Mouse (Mus musculus): Measurements from ENCODE around the gene Slc30a1. TPM values are rescaled to one million over a fixed set of nuclear protein-coding genes. Genes with fewer than 3 reads are reported as not detected.

Slc30a1 gene
- polyA plus RNA-seq, 1 experiment from 2014 or later = 2.6 TPM

- Histone ChIP-seq H3K4me3 (replicated peaks) (no peak overlapping the region), H3K36me3 (no peaks in the 10 kb centered on the region), H3K9ac (no peak overlapping the region), H3K4me1 (no peaks in the 10 kb centered on the region), H3K27me3 (no peaks in the 10 kb centered on the region), H3K9me3 (replicated peaks) (no peaks in the 10 kb centered on the region), H3K4me2 (no peak overlapping the region), H3K27ac (no peak overlapping the region)
- WGBS = 65% methylated on average over 2 of the region's 2 CpGs
- no peak for ATAC-seq (replicated peaks; ENCODE audit: low FRiP score)
Observed at GRCm38 (mm10) chr1:191950611-191951010, 44.0 kb downstream of the Slc30a1 start.

GRCm38 (mm10) chr1:191952733-191953335 is 46.3 kb downstream of the Slc30a1 start:
- WGBS = 90% methylated on average over 11 of the region's 11 CpGs
- Histone ChIP-seq H3K4me1 (peaks cover 10% of the 10 kb centered on the region), H3K4me2 (no peak overlapping the region), H3K36me3 (no peaks in the 10 kb centered on the region), H3K4me3 (replicated peaks) (no peak overlapping the region), H3K9ac (no peak overlapping the region), H3K27ac (no peak overlapping the region), H3K27me3 (no peaks in the 10 kb centered on the region), H3K9me3 (replicated peaks) (no peaks in the 10 kb centered on the region)
- no peak for ATAC-seq (replicated peaks; ENCODE audit: low FRiP score)

GRCm38 (mm10) chr1:191955101-191955500 is 48.5 kb downstream of the Slc30a1 start:
- peak overlapping the region; percentile 79 for H3K27ac ChIP-seq
- no peaks in the 10 kb centered on the region for H3K36me3 ChIP-seq
- H3K4me2 ChIP-seq = no peak overlapping the region
- no peaks in the 10 kb centered on the region for H3K27me3 ChIP-seq
- ATAC-seq (replicated peaks; ENCODE audit: low FRiP score) = 0 out of 2 replicates have a peak, but pooled peaks have one; percentile 19
- H3K9ac ChIP-seq = no peak overlapping the region
- 64% methylated on average over 3 of the region's 3 CpGs for WGBS
- peaks cover 10% of the 10 kb centered on the region for H3K4me1 ChIP-seq
- H3K9me3 ChIP-seq (replicated peaks) = no peaks in the 10 kb centered on the region
- no peak overlapping the region for H3K4me3 ChIP-seq (replicated peaks)

GRCm38 (mm10) chr1:191956261-191956660 is 49.7 kb downstream of the Slc30a1 start:
- Histone ChIP-seq H3K4me3 (replicated peaks) (no peak overlapping the region), H3K27ac (peak overlapping the region; percentile 79), H3K4me2 (peak overlapping the region; percentile 25), H3K27me3 (no peaks in the 10 kb centered on the region; the same call in 1 of the 2 replicates), H3K9me3 (replicated peaks) (no peaks in the 10 kb centered on the region), H3K36me3 (no peaks in the 10 kb centered on the region), H3K9ac (no peak overlapping the region), H3K4me1 (peaks cover 10% of the 10 kb centered on the region)
- peak; percentile 52; the same call in 1 of the 2 replicates for ATAC-seq (replicated peaks; ENCODE audit: low FRiP score)
- WGBS = 75% methylated on average over 3 of the region's 3 CpGs

- H3K9ac ChIP-seq = no peak overlapping the region
- H3K27me3 ChIP-seq = no peaks in the 10 kb centered on the region; the same call in 1 of the 2 replicates
- ATAC-seq (replicated peaks; ENCODE audit: low FRiP score) = peak; percentile 61; the same call in 1 of the 2 replicates
- peak overlapping the region; percentile 79 for H3K27ac ChIP-seq
- WGBS = 62% methylated on average over 2 of the region's 2 CpGs
- peak overlapping the region; percentile 25 for H3K4me2 ChIP-seq
- peaks cover 10% of the 10 kb centered on the region for H3K4me1 ChIP-seq
- H3K9me3 ChIP-seq (replicated peaks) = no peaks in the 10 kb centered on the region
- H3K36me3 ChIP-seq = no peaks in the 10 kb centered on the region
- H3K4me3 ChIP-seq (replicated peaks) = no peak overlapping the region
Observed at GRCm38 (mm10) chr1:191956871-191957270, 50.3 kb downstream of the Slc30a1 start.

GRCm38 (mm10) chr1:191957321-191957720 is 50.8 kb downstream of the Slc30a1 start:
- H3K9me3 ChIP-seq (replicated peaks) = no peaks in the 10 kb centered on the region
- peak overlapping the region; percentile 79 for H3K27ac ChIP-seq

GRCm38 (mm10) chr1:191960946-191961345 is 54.4 kb downstream of the Slc30a1 start:
- H3K9me3 ChIP-seq (replicated peaks) = no peaks in the 10 kb centered on the region
- WGBS = 53% methylated on average over 2 of the region's 2 CpGs
- H3K36me3 ChIP-seq = no peaks in the 10 kb centered on the region
- no peaks in the 10 kb centered on the region; the same call in 1 of the 2 replicates for H3K27me3 ChIP-seq
- H3K27ac ChIP-seq = no peak overlapping the region
- H3K4me1 ChIP-seq = peaks cover 21% of the 10 kb centered on the region
- H3K4me2 ChIP-seq = no peak overlapping the region
- H3K4me3 ChIP-seq (replicated peaks) = no peak overlapping the region
- no peak overlapping the region for H3K9ac ChIP-seq
- no peak for ATAC-seq (replicated peaks; ENCODE audit: low FRiP score)

More at GRCm38 (mm10) chr1:191957321-191957720, 50.8 kb downstream of the Slc30a1 start:
- Histone ChIP-seq H3K4me2 (no peak overlapping the region), H3K27me3 (no peaks in the 10 kb centered on the region; the same call in 1 of the 2 replicates), H3K9ac (no peak overlapping the region), H3K4me3 (replicated peaks) (no peak overlapping the region), H3K36me3 (no peaks in the 10 kb centered on the region), H3K4me1 (peaks cover 10% of the 10 kb centered on the region)
- 72% methylated on average over 3 of the region's 3 CpGs for WGBS
- no peak for ATAC-seq (replicated peaks; ENCODE audit: low FRiP score)

Other genes starting within 250 kb of the Slc30a1 start
- 18.5 and 20.9 TPM in 2 replicates for gene Lpgat1, start 188.9 kb upstream of the Slc30a1 start, polyA plus RNA-seq (2015; fragmentation: Nextera tagmentation; extraction: Ambion mirVana)
- 44.5 and 45.1 TPM in 2 replicates for gene Nek2, start 85.3 kb upstream of the Slc30a1 start, polyA plus RNA-seq (2015; fragmentation: Nextera tagmentation; extraction: Ambion mirVana)
- 0.36 and 0.45 TPM in 2 replicates for gene Rd3, start 70.6 kb downstream of the Slc30a1 start, polyA plus RNA-seq (2015; fragmentation: Nextera tagmentation; extraction: Ambion mirVana)
- gene Traf5, start 185.8 kb downstream of the Slc30a1 start, polyA plus RNA-seq (2015; fragmentation: Nextera tagmentation; extraction: Ambion mirVana) = 20.0 and 20.8 TPM in 2 replicates
- 24.8 and 25.4 TPM in 2 replicates for gene Rcor3, start 231.3 kb downstream of the Slc30a1 start, polyA plus RNA-seq (2015; fragmentation: Nextera tagmentation; extraction: Ambion mirVana)

Measured in kidney, embryonic 15.5 days (tissue).